Mouse (Mus musculus) heart, embryonic 14.5 days (tissue): ENCODE measurements around the gene Tmtc2. TPM values are rescaled to one million over a fixed set of nuclear protein-coding genes. Genes with fewer than 3 reads are reported as not detected.

Experiments
- ATAC-seq: fragments of 200-750 bp; cut with Nextera tagmentation; 2 replicates; pipeline ENCODE4 v1.8.0; 2017; ENCODE audit warnings: low read depth, moderate TSS enrichment; ENCODE audit not compliant: insufficient number of reproducible peaks, insufficient read depth, low FRiP score
- H3K27ac ChIP-seq, 2 experiments: fragments of 200-500 bp in 1 of 2; fragments of 300-500 bp in 1 of 2; sonication (generic) in 1 of 2; replicated peaks in 1 of 2; 2 replicates each; pipeline ENCODE4 v1.5.1; 2012 to 2014; ENCODE audit warnings: low read depth in 2 of 2, low read length in 2 of 2, control low read depth in 1 of 2, mild to moderate bottlenecking in 1 of 2, mixed read lengths in 1 of 2; ENCODE audit not compliant: control insufficient read depth in 1 of 2, insufficient read depth in 1 of 2
- H3K27me3 ChIP-seq: fragments of 300-500 bp; sonication (generic); 2 replicates; pipeline ENCODE4 v1.6.1; 2014; ENCODE audit warnings: mild to moderate bottlenecking, low read length, control low read depth; ENCODE audit not compliant: control insufficient read depth, insufficient read depth
- H3K36me3 ChIP-seq: fragments of 300-500 bp; sonication (generic); 2 replicates; pipeline ENCODE4 v1.6.1; 2014; ENCODE audit warnings: mild to moderate bottlenecking, control low read depth, low read length, mixed read lengths; ENCODE audit not compliant: control insufficient read depth, insufficient read depth
- H3K4me1 ChIP-seq, 2 experiments: fragments of 200-500 bp in 1 of 2; fragments of 300-500 bp in 1 of 2; sonication (generic) in 1 of 2; 2 replicates each; pipeline ENCODE4 v1.6.1; 2012 to 2014; ENCODE audit warnings: low read length in 2 of 2, control low read depth in 1 of 2, mixed read lengths in 1 of 2; ENCODE audit not compliant: control insufficient read depth in 2 of 2, insufficient read depth in 2 of 2
- H3K4me2 ChIP-seq: fragments of 300-500 bp; sonication (generic); 2 replicates; pipeline ENCODE4 v1.6.1; 2014; ENCODE audit warnings: mild to moderate bottlenecking, low read length
- H3K4me3 ChIP-seq, 2 experiments: fragments of 200-500 bp in 1 of 2; fragments of 300-500 bp in 1 of 2; sonication (generic) in 1 of 2; 2 replicates each; pipeline ENCODE4 v1.5.1; 2012 to 2014; ENCODE audit warnings: low read length in 2 of 2, mild to moderate bottlenecking in 2 of 2, control low read depth in 1 of 2, low read depth in 1 of 2, moderate library complexity in 1 of 2; ENCODE audit not compliant: control insufficient read depth in 1 of 2, insufficient read depth in 1 of 2
- H3K9ac ChIP-seq: fragments of 300-500 bp; sonication (generic); 2 replicates; pipeline ENCODE4 v1.6.1; 2014; ENCODE audit warnings: mild to moderate bottlenecking, low read length
- H3K9me3 ChIP-seq: fragments of 300-500 bp; sonication (generic); 2 replicates; pipeline ENCODE4 v1.6.1; 2016; ENCODE audit warnings: low read length, control low read depth; ENCODE audit not compliant: control insufficient read depth
- WGBS: fragments of 180-500 bp; shearing (Covaris S2); extraction: QIAGEN DNeasy Blood & Tissue Kit; methylation state at CpG from one replicate; pipeline ENCODE4 v1.1.7; 2014; 5-methylcytosine and 5-hydroxymethylcytosine counted together
- polyA plus RNA-seq: library from polyadenylated mRNA; unstranded; fragments of >200 nt; fragmentation: Nextera tagmentation; extraction: Ambion mirVana; gene quantifications from 2 replicates; pipeline ENCODE4 v1.2.1, GENCODE M21; 2014

The Tmtc2 gene
- polyA plus RNA-seq, 1 experiment from 2014 or later, result 3.3 TPM

GRCm38 (mm10) chr10:105544004-105545003, 29.9 kb downstream of the Tmtc2 start:
- 84% methylated on average over 2 of the region's 2 CpGs for WGBS
- Histone ChIP-seq H3K36me3 (no peaks in the 10 kb centered on the region), H3K4me1 (peaks cover 2 to 4% of the 10 kb centered on the region in 2 experiments; a peak in 2 of 4 replicates), H3K27me3 (no peaks in the 10 kb centered on the region), H3K9me3 (no peaks in the 10 kb centered on the region), H3K9ac (no peak overlapping the region), H3K4me2 (no peak overlapping the region), H3K4me3 (no peak overlapping the region), H3K27ac (no peak overlapping the region)
- no peak for ATAC-seq

GRCm38 (mm10) chr10:105542081-105542480, 32.2 kb downstream of the Tmtc2 start:
- Histone ChIP-seq H3K36me3 (no peaks in the 10 kb centered on the region), H3K27ac (no peak overlapping the region), H3K9me3 (no peaks in the 10 kb centered on the region), H3K9ac (no peak overlapping the region), H3K4me3 (no peak overlapping the region), H3K4me1 (peaks cover 0 to 1% of the 10 kb centered on the region in 2 experiments; a peak in 1 of 4 replicates), H3K4me2 (no peak overlapping the region), H3K27me3 (no peaks in the 10 kb centered on the region)
- ATAC-seq, result no peak
- WGBS, result 96% methylated on average over 6 of the region's 6 CpGs

GRCm38 (mm10) chr10:105539697-105540096, 34.6 kb downstream of the Tmtc2 start:
- Histone ChIP-seq H3K9me3 (no peaks in the 10 kb centered on the region), H3K27ac (no peak overlapping the region), H3K4me2 (no peak overlapping the region), H3K4me1 (no peaks in the 10 kb centered on the region), H3K27me3 (no peaks in the 10 kb centered on the region), H3K36me3 (no peaks in the 10 kb centered on the region), H3K4me3 (no peak overlapping the region), H3K9ac (no peak overlapping the region)
- no peak for ATAC-seq
- 73% methylated on average over 5 of the region's 5 CpGs for WGBS

- no peaks in the 10 kb centered on the region for H3K27me3 ChIP-seq
- peaks cover 0 to 10% of the 10 kb centered on the region in 2 experiments; a peak in 3 of 4 replicates for H3K4me1 ChIP-seq
- no peak for ATAC-seq
- no peak overlapping the region for H3K4me3 ChIP-seq
- H3K9ac ChIP-seq, result no peak overlapping the region
- no peak overlapping the region for H3K4me2 ChIP-seq
- no peaks in the 10 kb centered on the region for H3K9me3 ChIP-seq
- 57% methylated on average over 4 of the region's 4 CpGs for WGBS
- H3K36me3 ChIP-seq, result no peaks in the 10 kb centered on the region
- H3K27ac ChIP-seq, result no peak overlapping the region
Measured at GRCm38 (mm10) chr10:105536910-105537309, 37.3 kb downstream of the Tmtc2 start.

GRCm38 (mm10) chr10:105535848-105536247, 38.4 kb downstream of the Tmtc2 start:
- no peak overlapping the region for H3K9ac ChIP-seq
- no peaks in the 10 kb centered on the region for H3K27me3 ChIP-seq
- no peak overlapping the region for H3K27ac ChIP-seq
- H3K4me2 ChIP-seq, result no peak overlapping the region
- no peak for ATAC-seq
- H3K4me1 ChIP-seq, result peaks cover 0 to 10% of the 10 kb centered on the region in 2 experiments; a peak in 3 of 4 replicates
- no peaks in the 10 kb centered on the region for H3K36me3 ChIP-seq
- H3K9me3 ChIP-seq, result no peaks in the 10 kb centered on the region
- H3K4me3 ChIP-seq, result no peak overlapping the region

GRCm38 (mm10) chr10:105532747-105533146, 41.5 kb downstream of the Tmtc2 start:
- Histone ChIP-seq H3K9ac (no peak overlapping the region), H3K4me1 (peaks cover 0 to 14% of the 10 kb centered on the region in 2 experiments), H3K27ac (no peak overlapping the region), H3K4me3 (no peak overlapping the region), H3K36me3 (no peaks in the 10 kb centered on the region), H3K27me3 (no peaks in the 10 kb centered on the region), H3K4me2 (0 out of 2 replicates have a peak overlapping the region, but pooled peaks have one; percentile 22), H3K9me3 (no peaks in the 10 kb centered on the region)
- no peak for ATAC-seq
- 34% methylated on average over 7 of the region's 7 CpGs for WGBS

GRCm38 (mm10) chr10:105532019-105532525, 42.2 kb downstream of the Tmtc2 start:
- no peaks in the 10 kb centered on the region for H3K9me3 ChIP-seq
- H3K9ac ChIP-seq, result no peak overlapping the region
- no peak for ATAC-seq
- 92% methylated on average over 5 of the region's 5 CpGs for WGBS
- H3K4me3 ChIP-seq, result no peak overlapping the region
- no peaks in the 10 kb centered on the region for H3K27me3 ChIP-seq
- no peak overlapping the region for H3K27ac ChIP-seq
- peaks cover 0 to 14% of the 10 kb centered on the region in 2 experiments for H3K4me1 ChIP-seq
- H3K36me3 ChIP-seq, result no peaks in the 10 kb centered on the region
- no peak overlapping the region for H3K4me2 ChIP-seq
